Mouse (Mus musculus) heart, adult 11 months (tissue): ENCODE results near the gene Otogl.

Experiments
- DNase-seq: peaks from one replicate; pipeline ENCODE4 v3.0.0; 2022

The Otogl gene

GRCm38 (mm10) chr10:107912084-107912573 is at the start of gene Otogl:
Otogl (minus strand) TSS chr10:107912134.
- DNase-seq = no peak

- DNase-seq = no peak
Measured at GRCm38 (mm10) chr10:107956588-107956987, 44.7 kb upstream of the Otogl start.

GRCm38 (mm10) chr10:107954444-107954843 is 42.5 kb upstream of the Otogl start:
- peak; percentile 92 for DNase-seq

DNA sequence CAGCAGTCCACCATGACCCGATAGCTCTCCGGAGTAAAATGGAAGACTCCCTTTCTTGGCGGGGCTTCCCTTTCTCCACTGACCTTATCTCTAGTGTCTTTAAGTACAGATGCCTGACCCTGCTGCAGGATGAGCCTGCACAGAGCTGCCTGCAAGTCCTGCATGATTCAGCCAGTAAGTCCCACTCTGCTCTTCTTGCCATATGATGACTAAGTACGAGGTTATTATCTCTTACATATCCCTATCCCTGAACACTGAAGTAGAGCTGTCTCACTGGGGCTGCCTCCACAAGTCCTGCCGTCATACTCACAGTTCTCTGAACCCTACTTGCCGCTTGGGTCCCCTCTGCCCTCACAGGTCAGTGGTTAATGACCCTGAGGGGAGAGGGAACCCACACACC is 39.7 kb upstream of the Otogl start:
- no peak for DNase-seq

DNA sequence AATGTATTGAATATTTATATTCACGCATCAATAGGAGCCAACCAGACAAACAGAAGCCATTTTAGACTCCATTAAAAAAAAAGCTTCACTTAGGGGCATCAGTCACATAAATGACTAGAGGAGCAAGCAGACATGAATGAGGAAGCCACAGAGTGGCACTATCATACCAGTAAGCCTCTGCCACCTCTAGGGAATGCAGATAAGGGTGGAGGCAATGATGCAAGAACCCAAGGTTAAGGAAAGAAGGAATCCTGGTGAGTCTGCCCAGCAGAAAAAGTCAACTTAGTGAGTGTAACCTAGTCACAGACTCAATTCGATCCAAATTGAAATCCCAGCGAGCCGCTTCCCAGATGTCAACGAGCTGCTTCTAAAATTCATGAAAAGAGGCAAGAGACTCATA is 38.0 kb upstream of the Otogl start:
- no peak for DNase-seq

GRCm38 (mm10) chr10:107948647-107949046 is 36.7 kb upstream of the Otogl start:
- DNase-seq = no peak

- DNase-seq = no peak
Measured at GRCm38 (mm10) chr10:107948038-107948437, 36.1 kb upstream of the Otogl start.

DNA sequence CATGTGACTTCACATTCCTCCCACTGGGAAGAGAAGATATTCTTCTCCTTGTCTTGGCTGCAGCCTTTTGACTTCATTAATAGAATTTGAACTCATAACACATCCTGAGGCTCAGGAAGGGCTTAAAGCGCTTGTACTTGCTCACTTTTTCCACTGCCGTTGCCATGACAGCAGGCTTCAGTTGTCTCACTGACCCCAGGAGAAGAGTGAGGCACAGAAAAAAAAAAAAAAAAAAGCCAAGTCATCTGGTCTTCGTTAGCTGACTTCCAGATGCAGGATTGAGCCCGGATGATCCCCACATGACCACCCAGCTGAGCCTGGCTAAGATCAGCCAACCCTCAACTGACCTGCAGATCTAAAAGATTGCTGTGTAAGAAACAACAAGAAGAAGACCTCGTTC is 34.4 kb upstream of the Otogl start:
- DNase-seq = no peak

- no peak for DNase-seq
Measured at GRCm38 (mm10) chr10:107943859-107944258, 31.9 kb upstream of the Otogl start.

DNA sequence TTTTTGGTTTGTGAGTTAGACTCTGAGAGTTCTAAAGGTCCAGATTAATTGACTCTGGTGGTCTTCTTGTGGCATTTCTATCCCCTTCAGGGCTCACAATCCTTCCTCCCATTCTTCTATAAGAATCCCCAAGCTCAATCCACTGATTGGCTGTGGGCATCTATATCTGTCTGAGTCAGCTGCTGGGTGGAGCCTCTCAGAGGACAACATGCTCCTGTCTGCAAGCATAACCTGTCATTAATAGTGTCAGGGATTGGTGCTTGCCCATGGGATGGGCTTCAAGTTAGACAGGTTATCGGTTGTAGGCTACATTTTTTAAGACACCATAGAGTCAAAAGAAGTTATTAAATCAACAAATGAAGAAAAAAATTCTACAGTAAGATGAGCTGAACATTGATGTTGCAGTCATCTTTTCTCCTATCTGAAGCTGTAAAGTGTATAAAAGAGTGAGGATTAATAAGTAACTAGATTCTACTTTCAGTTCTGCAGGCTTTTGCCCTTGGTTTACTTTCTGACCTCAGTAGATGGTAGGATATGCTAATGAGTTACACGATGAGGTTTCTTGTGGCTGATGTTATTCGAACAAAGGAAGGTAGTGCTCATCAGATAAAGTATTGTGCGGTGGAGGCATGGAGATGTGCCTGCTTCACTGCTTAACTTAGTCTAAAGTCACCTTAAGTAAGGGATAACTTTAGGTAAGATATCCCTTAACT is 29.4 kb upstream of the Otogl start:
- DNase-seq = no peak

DNA sequence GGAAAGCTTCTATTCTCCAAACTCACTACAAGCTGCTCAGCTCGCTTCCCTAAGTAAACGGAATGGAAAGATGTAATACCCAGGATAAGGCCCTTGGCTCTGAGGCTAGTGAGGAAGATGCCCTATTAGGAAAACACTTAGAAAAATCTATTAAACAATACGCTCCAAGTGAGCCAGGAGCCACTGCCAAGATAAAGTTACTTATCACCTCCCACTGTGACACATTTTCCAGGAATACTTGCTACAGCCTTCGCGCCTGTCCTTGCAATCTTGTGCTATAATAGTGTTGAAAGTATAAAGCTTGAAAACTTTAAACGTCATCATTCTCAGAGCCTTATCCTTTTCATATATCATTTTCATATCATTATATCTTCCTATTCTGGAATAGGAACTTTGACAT is 28.4 kb upstream of the Otogl start:
- DNase-seq = peak; percentile 91

DNA sequence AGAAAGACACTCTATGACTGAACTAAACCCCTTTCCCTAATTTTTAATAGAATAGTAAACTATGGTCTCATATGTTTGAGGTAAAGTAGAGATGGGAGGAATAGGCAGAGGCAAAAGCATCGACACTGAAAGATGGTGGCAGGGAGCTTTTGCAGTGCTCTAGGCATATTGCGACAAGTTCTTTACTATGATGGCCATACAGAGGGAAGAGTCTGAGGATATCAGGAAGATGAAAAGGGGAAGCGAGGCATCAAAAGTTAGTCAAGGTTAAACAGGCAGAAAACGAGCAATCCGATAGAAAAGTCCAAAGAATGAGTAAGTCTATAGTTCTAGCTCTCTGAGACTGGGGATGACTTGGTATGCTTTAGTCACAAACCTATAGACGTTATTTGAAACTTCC is 27.9 kb upstream of the Otogl start:
- no peak for DNase-seq

GRCm38 (mm10) chr10:107934055-107934454 is 22.1 kb upstream of the Otogl start:
- no peak for DNase-seq

GRCm38 (mm10) chr10:107933527-107933926 is 21.6 kb upstream of the Otogl start:
- no peak for DNase-seq

GRCm38 (mm10) chr10:107931833-107932828 is 20.2 kb upstream of the Otogl start:
- peak; percentile 96 for DNase-seq

GRCm38 (mm10) chr10:107930471-107931021 is 18.6 kb upstream of the Otogl start:
- peak; percentile 98 for DNase-seq

GRCm38 (mm10) chr10:107925306-107925705 is 13.4 kb upstream of the Otogl start:
- no peak for DNase-seq

- DNase-seq = no peak
Measured at GRCm38 (mm10) chr10:107923860-107924259, 11.9 kb upstream of the Otogl start.

DNA sequence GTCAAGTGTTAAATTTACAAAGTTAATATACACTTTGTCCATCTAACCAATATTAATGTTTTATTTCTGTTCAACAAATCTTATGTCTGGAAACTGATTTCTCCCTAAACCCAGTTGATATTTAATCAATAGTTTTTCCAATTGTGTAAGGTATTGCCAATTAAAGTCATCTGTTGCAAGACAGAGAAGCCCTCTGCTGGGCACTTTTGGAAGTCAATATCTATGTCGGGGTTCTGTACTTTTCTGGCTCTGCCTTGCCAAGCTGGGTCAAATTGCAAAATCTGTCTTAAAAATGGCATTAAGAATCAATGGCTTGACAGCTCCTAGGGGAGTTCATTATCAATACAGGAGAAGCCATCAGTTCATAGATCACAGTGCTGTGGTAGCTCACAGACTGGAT is 10.8 kb upstream of the Otogl start:
- no peak for DNase-seq

DNA sequence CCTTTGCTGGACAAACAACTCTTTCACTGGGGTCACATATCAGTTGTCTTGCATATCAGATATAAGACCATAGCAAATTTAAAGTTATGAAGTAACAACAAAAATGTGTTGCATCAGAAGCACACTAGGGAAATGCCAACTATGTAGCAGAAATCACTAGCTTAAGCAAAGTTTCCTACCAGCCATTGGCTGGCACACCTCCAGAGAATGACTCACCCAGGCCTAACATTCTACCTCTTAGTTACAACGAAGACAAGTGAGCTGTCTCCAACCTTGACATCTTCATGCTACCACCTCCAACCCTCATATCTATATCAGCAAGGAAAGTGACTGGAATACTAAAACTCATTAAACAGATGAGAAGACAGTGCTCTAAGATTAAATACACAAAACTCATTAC is 9.6 kb upstream of the Otogl start:
- DNase-seq = peak; percentile 89

DNA sequence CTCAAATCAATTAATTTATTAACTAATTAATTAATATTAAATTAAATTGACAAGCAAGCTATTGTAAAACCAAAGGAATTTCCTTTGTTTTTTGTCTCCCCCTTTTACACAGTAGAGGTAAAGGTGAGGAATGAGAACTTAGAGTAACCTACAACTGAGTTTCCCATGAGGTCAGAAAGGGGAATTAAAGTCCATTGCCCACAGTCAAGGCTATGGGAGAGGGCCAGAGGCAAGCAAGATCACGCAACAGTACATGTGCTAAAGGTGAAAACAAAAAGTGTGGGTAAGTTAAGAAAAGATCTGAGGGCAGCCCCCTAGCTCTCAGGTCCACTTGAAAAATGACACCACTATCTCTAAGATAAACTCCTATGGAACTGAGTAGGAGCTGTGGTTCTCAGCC is 9.2 kb upstream of the Otogl start:
- DNase-seq = peak; percentile 81

DNA sequence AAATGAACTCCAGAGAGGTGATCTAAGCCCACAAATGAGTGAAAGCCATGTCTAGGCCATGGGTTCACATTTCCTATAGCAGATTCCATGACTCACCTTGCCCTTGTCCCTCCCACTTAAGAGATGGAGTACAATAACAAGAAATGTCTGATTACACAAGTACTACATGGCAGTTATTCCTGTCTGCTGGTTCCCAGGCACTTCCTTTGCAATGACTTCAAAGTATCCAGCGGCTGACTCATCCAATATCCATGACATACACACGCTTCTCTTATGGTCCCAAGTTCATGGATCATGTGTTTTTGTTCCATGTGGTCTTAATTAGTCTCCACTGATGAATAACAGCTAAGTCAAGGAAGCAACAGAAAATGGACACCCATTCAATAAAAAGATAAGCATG is 1.1 kb upstream of the Otogl start:
- DNase-seq = no peak

- no peak for DNase-seq
Measured at GRCm38 (mm10) chr10:107906453-107906852, 5.5 kb downstream of the Otogl start.
